Mouse (Mus musculus) thymus, adult 2 months (tissue): Measurements from ENCODE around the gene Cdc42bpg.

Source experiments
- CTCF ChIP-seq: fragments of 200-500 bp; IDR thresholded peaks from 2 replicates; pipeline ENCODE4 v1.5.1; 2012; ENCODE audit warnings: mild to moderate bottlenecking, control low read depth, low read length, moderate library complexity, borderline replicate concordance; ENCODE audit not compliant: control insufficient read depth, poor library complexity, insufficient read depth; ENCODE audit errors: extremely low read depth
- POLR2A ChIP-seq: fragments of 200-500 bp; IDR thresholded peaks from 2 replicates; pipeline ENCODE4 v1.6.1; 2012; ENCODE audit warnings: mild to moderate bottlenecking, low read length, control low read depth, moderate library complexity; ENCODE audit not compliant: control insufficient read depth, poor library complexity, insufficient read depth; ENCODE audit errors: extremely low read depth

DNA sequence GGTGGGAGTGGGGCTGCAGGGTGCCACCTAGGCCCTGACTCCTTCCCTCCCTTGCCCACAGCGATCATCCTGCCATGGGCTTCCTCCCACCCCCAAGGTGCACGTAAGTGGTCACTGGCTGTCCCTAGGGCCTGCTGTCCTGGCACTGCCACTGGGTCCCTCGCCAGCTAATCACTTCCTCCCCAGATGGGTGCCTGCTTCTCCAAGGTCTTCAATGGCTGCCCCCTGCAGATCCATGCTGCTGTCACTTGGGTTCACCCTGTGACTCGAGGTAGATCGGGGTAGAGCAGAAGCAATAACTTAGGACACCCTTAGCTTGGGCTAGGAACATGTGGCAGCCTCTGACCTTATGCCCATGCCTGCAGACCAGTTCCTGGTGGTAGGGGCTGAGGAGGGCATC lies 39.8 kb downstream of the Cdc42bpg start:
- no peak for TF ChIP-seq CTCF
- TF ChIP-seq POLR2A: no peak
